Mouse (Mus musculus) midbrain, embryonic 10.5 days (tissue): ENCODE measurements around the gene Tmem26. TPM values are rescaled to one million over a fixed set of nuclear protein-coding genes. Genes with fewer than 3 reads are reported as not detected.

Source experiments
- DNase-seq: peaks from one replicate; pipeline ENCODE4 v3.0.0-alpha.2; 2017; ENCODE audit warnings: low spot score
- H3K27ac ChIP-seq: fragments of 300-500 bp; sonication (generic); replicated peaks from 2 replicates; pipeline ENCODE4 v1.5.1; 2016; ENCODE audit warnings: mild to moderate bottlenecking
- H3K27me3 ChIP-seq: fragments of 300-500 bp; sonication (generic); 2 replicates; pipeline ENCODE4 v1.6.1; 2016; ENCODE audit warnings: low read depth, mild to moderate bottlenecking; ENCODE audit not compliant: poor library complexity, severe bottlenecking
- H3K36me3 ChIP-seq: fragments of 300-500 bp; sonication (generic); 2 replicates; pipeline ENCODE4 v1.6.1; 2016; ENCODE audit warnings: mild to moderate bottlenecking, moderate library complexity
- H3K4me1 ChIP-seq: fragments of 300-500 bp; sonication (generic); 2 replicates; pipeline ENCODE4 v1.6.1; 2016
- H3K4me3 ChIP-seq: fragments of 300-500 bp; sonication (generic); 2 replicates; pipeline ENCODE4 v1.5.1; 2016; ENCODE audit warnings: mild to moderate bottlenecking, moderate library complexity
- H3K9me3 ChIP-seq: fragments of 300-500 bp; sonication (generic); replicated peaks from 2 replicates; pipeline ENCODE4 v1.6.1; 2016; ENCODE audit warnings: mild to moderate bottlenecking
- whole genome bisulfite sequencing: fragments of 180-500 bp; shearing (Covaris S2); methylation state at CpG from one replicate; pipeline ENCODE4 v1.1.7; 2016; 5-methylcytosine and 5-hydroxymethylcytosine counted together
- polyA plus RNA-seq: library from polyadenylated mRNA; unstranded; fragments of >200 nt; fragmentation: Nextera tagmentation; extraction: Ambion mirVana; gene quantifications from 2 replicates; pipeline ENCODE4 v1.2.1, GENCODE M21; 2016

The Tmem26 gene
- polyA plus RNA-seq, 1 experiment from 2014 or later: 1.5 TPM

GRCm38 (mm10) chr10:68781067-68781868 lies 57.8 kb downstream of the Tmem26 start:
- Histone ChIP-seq H3K4me1 (no peaks in the 10 kb centered on the region), H3K9me3 (no peaks in the 10 kb centered on the region), H3K27ac (no peak overlapping the region), H3K27me3 (no peaks in the 10 kb centered on the region), H3K4me3 (no peak overlapping the region), H3K36me3 (no peaks in the 10 kb centered on the region)
- DNase-seq: no peak
- 86% methylated on average over 9 of the region's 9 CpGs for WGBS

- WGBS: 92% methylated on average over 6 of the region's 6 CpGs
- no peaks in the 10 kb centered on the region for H3K9me3 ChIP-seq
- no peaks in the 10 kb centered on the region for H3K36me3 ChIP-seq
- DNase-seq: no peak
- H3K4me1 ChIP-seq: no peaks in the 10 kb centered on the region
- H3K27ac ChIP-seq: no peak overlapping the region
- no peak overlapping the region for H3K4me3 ChIP-seq
- H3K27me3 ChIP-seq: no peaks in the 10 kb centered on the region
Observed at GRCm38 (mm10) chr10:68782724-68783123, 59.3 kb downstream of the Tmem26 start.

GRCm38 (mm10) chr10:68783856-68784255 lies 60.4 kb downstream of the Tmem26 start:
- H3K27me3 ChIP-seq: no peaks in the 10 kb centered on the region
- no peaks in the 10 kb centered on the region for H3K9me3 ChIP-seq
- H3K27ac ChIP-seq: no peak overlapping the region
- no peaks in the 10 kb centered on the region for H3K4me1 ChIP-seq
- no peak for DNase-seq
- H3K36me3 ChIP-seq: no peaks in the 10 kb centered on the region
- H3K4me3 ChIP-seq: no peak overlapping the region
- WGBS: 90% methylated on average over 2 of the region's 2 CpGs

GRCm38 (mm10) chr10:68784463-68784862 lies 61.0 kb downstream of the Tmem26 start:
- WGBS: 90% methylated on average over 1 of the region's 1 CpGs
- no peaks in the 10 kb centered on the region for H3K9me3 ChIP-seq
- no peak overlapping the region for H3K27ac ChIP-seq
- no peaks in the 10 kb centered on the region for H3K4me1 ChIP-seq
- H3K36me3 ChIP-seq: no peaks in the 10 kb centered on the region
- H3K27me3 ChIP-seq: no peaks in the 10 kb centered on the region
- H3K4me3 ChIP-seq: no peak overlapping the region
- no peak for DNase-seq

GRCm38 (mm10) chr10:68795466-68795865 lies 72.0 kb downstream of the Tmem26 start:
- no peaks in the 10 kb centered on the region for H3K9me3 ChIP-seq
- H3K27me3 ChIP-seq: no peaks in the 10 kb centered on the region
- H3K27ac ChIP-seq: no peak overlapping the region
- peaks cover 5% of the 10 kb centered on the region for H3K4me1 ChIP-seq
- H3K4me3 ChIP-seq: no peak overlapping the region
- 12% methylated on average over 3 of the region's 3 CpGs for WGBS
- no peak for DNase-seq
- no peaks in the 10 kb centered on the region for H3K36me3 ChIP-seq

GRCm38 (mm10) chr10:68799883-68800282 lies 76.4 kb downstream of the Tmem26 start:
- no peaks in the 10 kb centered on the region for H3K27me3 ChIP-seq
- no peak overlapping the region for H3K27ac ChIP-seq
- no peak overlapping the region for H3K4me3 ChIP-seq
- H3K36me3 ChIP-seq: no peaks in the 10 kb centered on the region
- WGBS: 81% methylated on average over 7 of the region's 7 CpGs
- H3K9me3 ChIP-seq: no peaks in the 10 kb centered on the region
- no peak for DNase-seq
- peaks cover 5% of the 10 kb centered on the region for H3K4me1 ChIP-seq

GRCm38 (mm10) chr10:68800339-68800738 lies 76.9 kb downstream of the Tmem26 start:
- Histone ChIP-seq H3K4me3 (no peak overlapping the region), H3K9me3 (no peaks in the 10 kb centered on the region), H3K36me3 (no peaks in the 10 kb centered on the region), H3K27me3 (no peaks in the 10 kb centered on the region), H3K4me1 (peaks cover 5% of the 10 kb centered on the region), H3K27ac (no peak overlapping the region)
- no peak for DNase-seq
- 92% methylated on average over 7 of the region's 7 CpGs for WGBS

GRCm38 (mm10) chr10:68806328-68806727 lies 82.9 kb downstream of the Tmem26 start:
- Histone ChIP-seq H3K4me3 (no peak overlapping the region), H3K27ac (no peak overlapping the region), H3K4me1 (no peaks in the 10 kb centered on the region), H3K36me3 (no peaks in the 10 kb centered on the region), H3K9me3 (no peaks in the 10 kb centered on the region; the same call in 1 of the 2 replicates), H3K27me3 (no peaks in the 10 kb centered on the region)
- DNase-seq: no peak
- WGBS: 82% methylated on average over 1 of the region's 1 CpGs

GRCm38 (mm10) chr10:68810958-68811357 lies 87.5 kb downstream of the Tmem26 start:
- H3K27ac ChIP-seq: no peak overlapping the region
- no peaks in the 10 kb centered on the region for H3K36me3 ChIP-seq
- DNase-seq: no peak
- no peaks in the 10 kb centered on the region for H3K27me3 ChIP-seq
- no peak overlapping the region for H3K4me3 ChIP-seq
- H3K9me3 ChIP-seq: no peaks in the 10 kb centered on the region; the same call in 1 of the 2 replicates
- WGBS: 88% methylated on average over 5 of the region's 5 CpGs
- H3K4me1 ChIP-seq: no peaks in the 10 kb centered on the region

- no peaks in the 10 kb centered on the region for H3K36me3 ChIP-seq
- H3K4me3 ChIP-seq: no peak overlapping the region
- H3K27ac ChIP-seq: no peak overlapping the region
- WGBS: 90% methylated on average over 12 of the region's 12 CpGs
- DNase-seq: no peak
- H3K27me3 ChIP-seq: no peaks in the 10 kb centered on the region
- H3K4me1 ChIP-seq: no peaks in the 10 kb centered on the region
- no peaks in the 10 kb centered on the region; the same call in 1 of the 2 replicates for H3K9me3 ChIP-seq
Observed at GRCm38 (mm10) chr10:68812699-68813098, 89.3 kb downstream of the Tmem26 start.

GRCm38 (mm10) chr10:68817281-68817680 lies 93.8 kb downstream of the Tmem26 start:
- H3K9me3 ChIP-seq: no peaks in the 10 kb centered on the region
- no peak overlapping the region for H3K27ac ChIP-seq
- no peaks in the 10 kb centered on the region for H3K27me3 ChIP-seq
- H3K4me3 ChIP-seq: no peak overlapping the region
- H3K4me1 ChIP-seq: no peaks in the 10 kb centered on the region
- WGBS: 78% methylated on average over 4 of the region's 4 CpGs
- no peak for DNase-seq
- H3K36me3 ChIP-seq: no peaks in the 10 kb centered on the region

- no peaks in the 10 kb centered on the region for H3K36me3 ChIP-seq
- no peaks in the 10 kb centered on the region for H3K4me1 ChIP-seq
- no peak overlapping the region for H3K4me3 ChIP-seq
- H3K9me3 ChIP-seq: no peaks in the 10 kb centered on the region
- DNase-seq: no peak
- H3K27ac ChIP-seq: no peak overlapping the region
- H3K27me3 ChIP-seq: no peaks in the 10 kb centered on the region
- WGBS: 91% methylated on average over 10 of the region's 10 CpGs
Observed at GRCm38 (mm10) chr10:68818065-68818759, 94.8 kb downstream of the Tmem26 start.

GRCm38 (mm10) chr10:68824519-68824918 lies 101.1 kb downstream of the Tmem26 start:
- 92% methylated on average over 4 of the region's 4 CpGs for WGBS
- Histone ChIP-seq H3K4me1 (no peaks in the 10 kb centered on the region), H3K27ac (no peak overlapping the region), H3K27me3 (no peaks in the 10 kb centered on the region), H3K36me3 (no peaks in the 10 kb centered on the region), H3K9me3 (no peaks in the 10 kb centered on the region), H3K4me3 (no peak overlapping the region)
- no peak for DNase-seq
